Mouse (Mus musculus) lung, postnatal 0 days (tissue): Measurements from ENCODE around the gene Clba1. TPM values are rescaled to one million over a fixed set of nuclear protein-coding genes. Genes with fewer than 3 reads are reported as not detected.

Source experiments
- ATAC-seq: fragments of 200-750 bp; cut with Nextera tagmentation; 2 replicates; pipeline ENCODE4 v1.8.0; 2017; ENCODE audit warnings: moderate library complexity
- DNase-seq: peaks from one replicate; pipeline ENCODE4 v3.0.0-alpha.2; 2016; ENCODE audit warnings: low spot score
- H3K27ac ChIP-seq: fragments of 300-500 bp; sonication (generic); 2 replicates; pipeline ENCODE4 v1.5.1; 2014; ENCODE audit warnings: antibody characterized with exemption, mild to moderate bottlenecking, low read length, mixed read lengths
- H3K27me3 ChIP-seq: fragments of 300-500 bp; sonication (generic); replicated peaks from 2 replicates; pipeline ENCODE4 v1.6.1; 2014; ENCODE audit warnings: low read length, mixed read lengths; ENCODE audit not compliant: insufficient read depth
- H3K36me3 ChIP-seq: fragments of 300-500 bp; sonication (generic); 2 replicates; pipeline ENCODE4 v1.6.1; 2014; ENCODE audit warnings: low read length, mixed read lengths; ENCODE audit not compliant: insufficient read depth
- H3K4me1 ChIP-seq: fragments of 300-500 bp; sonication (generic); 2 replicates; pipeline ENCODE4 v1.6.1; 2014; ENCODE audit warnings: antibody characterized with exemption, low read depth, low read length, mixed read lengths; ENCODE audit not compliant: insufficient read depth
- H3K4me2 ChIP-seq: fragments of 300-500 bp; sonication (generic); replicated peaks from 2 replicates; pipeline ENCODE4 v1.6.1; 2014; ENCODE audit warnings: low read depth, mild to moderate bottlenecking, low read length, moderate library complexity, mixed read lengths
- H3K4me3 ChIP-seq: fragments of 300-500 bp; sonication (generic); 2 replicates; pipeline ENCODE4 v1.5.1; 2014; ENCODE audit warnings: low read depth, low read length
- H3K9ac ChIP-seq: fragments of 300-500 bp; sonication (generic); replicated peaks from 2 replicates; pipeline ENCODE4 v1.6.1; 2014; ENCODE audit warnings: low read depth, mild to moderate bottlenecking
- H3K9me3 ChIP-seq: fragments of 300-500 bp; sonication (generic); 2 replicates; pipeline ENCODE4 v1.6.1; 2016; ENCODE audit warnings: low read length, mixed read lengths
- CTCF ChIP-seq: IDR thresholded peaks from 2 replicates; pipeline ENCODE4 v1.5.1; 2016; ENCODE audit warnings: antibody characterized with exemption, mild to moderate bottlenecking
- EP300 ChIP-seq: IDR thresholded peaks from 2 replicates; pipeline ENCODE4 v1.6.1; 2016; ENCODE audit warnings: antibody characterized with exemption, mild to moderate bottlenecking, control low read depth
- WGBS: fragments of 180-500 bp; shearing (Covaris S2); extraction: QIAGEN DNeasy Blood & Tissue Kit; methylation state at CpG from one replicate; pipeline ENCODE4 v1.1.7; 2014; 5-methylcytosine and 5-hydroxymethylcytosine counted together
- polyA plus RNA-seq: library from polyadenylated mRNA; unstranded; fragments of >200 nt; fragmentation: Nextera tagmentation; extraction: Ambion mirVana; gene quantifications from 2 replicates; pipeline ENCODE4 v1.2.1, GENCODE M21; 2015

Gene Clba1
- polyA plus RNA-seq, 1 experiment from 2014 or later, result 17.8 TPM

GRCm38 (mm10) chr12:112825901-112826300, 17.2 kb downstream of the Clba1 start:
- Histone ChIP-seq H3K9me3 (no peaks in the 10 kb centered on the region), H3K27ac (no peak overlapping the region), H3K27me3 (no peaks in the 10 kb centered on the region), H3K4me2 (no peak overlapping the region), H3K4me3 (no peak overlapping the region), H3K36me3 (0 out of 2 replicates have a peak, but pooled peaks cover 3% of the 10 kb centered on the region), H3K9ac (no peak overlapping the region), H3K4me1 (peaks cover 6% of the 10 kb centered on the region; the same call in 1 of the 2 replicates)
- ATAC-seq, result no peak
- TF ChIP-seq EP300, result no peak
- no peak for TF ChIP-seq CTCF
- DNase-seq, result no peak
- WGBS, result 76% methylated on average over 5 of the region's 5 CpGs

- under 1% methylated on average over 18 of the region's 51 CpGs for WGBS
- H3K27me3 ChIP-seq, result no peaks in the 10 kb centered on the region
- H3K9ac ChIP-seq, result peak overlapping the region; percentile 76
- H3K27ac ChIP-seq, result peak overlapping the region; percentile 86
- ATAC-seq (peak; percentile 80), DNase-seq (peak; percentile 87)
- TF ChIP-seq EP300 (no peak), CTCF (no peak)
- H3K4me2 ChIP-seq, result peak overlapping the region; percentile 70
- no peaks in the 10 kb centered on the region for H3K9me3 ChIP-seq
- no peaks in the 10 kb centered on the region for H3K36me3 ChIP-seq
- H3K4me3 ChIP-seq, result peak overlapping the region; percentile 79
- H3K4me1 ChIP-seq, result peaks cover 6% of the 10 kb centered on the region; the same call in 1 of the 2 replicates
Measured at GRCm38 (mm10) chr12:112828501-112829243, 19.9 kb downstream of the Clba1 start.

- TF ChIP-seq EP300 (no peak), CTCF (peak; percentile 36)
- peak within 1 kb of the TSS; percentile 76 for H3K9ac ChIP-seq
- no peaks in the 10 kb centered on the region for H3K27me3 ChIP-seq
- H3K36me3 ChIP-seq, result no peaks in the 10 kb centered on the region
- H3K4me3 ChIP-seq, result peak within 1 kb of the TSS; percentile 79
- peaks cover 6% of the 10 kb centered on the region; the same call in 1 of the 2 replicates for H3K4me1 ChIP-seq
- no peaks in the 10 kb centered on the region for H3K9me3 ChIP-seq
- peak within 1 kb of the TSS; percentile 86 for H3K27ac ChIP-seq
- 4% methylated on average over 57 of the region's 72 CpGs for WGBS
- DNase-seq, result peak; percentile 99
- peak within 1 kb of the TSS; percentile 82 for H3K4me2 ChIP-seq
- ATAC-seq, result peak; percentile 96
Measured at GRCm38 (mm10) chr12:112829244-112829864, 20.6 kb downstream of the Clba1 start, which contains the start of gene Cdca4. TSS of gene Cdca4 (minus strand) at chr12:112829423.

- Histone ChIP-seq H3K27ac (no peak overlapping the region), H3K4me3 (peak overlapping the region; percentile 79), H3K27me3 (no peaks in the 10 kb centered on the region), H3K4me2 (peak overlapping the region; percentile 82), H3K36me3 (no peaks in the 10 kb centered on the region), H3K9me3 (no peaks in the 10 kb centered on the region), H3K9ac (peak overlapping the region; percentile 46), H3K4me1 (peaks cover 6% of the 10 kb centered on the region; the same call in 1 of the 2 replicates)
- ATAC-seq (no peak), DNase-seq (no peak)
- WGBS, result 20% methylated on average over 2 of the region's 2 CpGs
- TF ChIP-seq EP300, result no peak
Measured at GRCm38 (mm10) chr12:112830141-112830540, 21.4 kb downstream of the Clba1 start.

- Histone ChIP-seq H3K4me3 (no peak overlapping the region), H3K9me3 (no peaks in the 10 kb centered on the region), H3K4me2 (peak overlapping the region; percentile 82), H3K27ac (no peak overlapping the region), H3K36me3 (no peaks in the 10 kb centered on the region), H3K4me1 (peaks cover 6% of the 10 kb centered on the region; the same call in 1 of the 2 replicates), H3K27me3 (no peaks in the 10 kb centered on the region), H3K9ac (no peak overlapping the region)
- no peak for TF ChIP-seq CTCF
- ATAC-seq (no peak), DNase-seq (no peak)
- 76% methylated on average over 3 of the region's 3 CpGs for WGBS
Measured at GRCm38 (mm10) chr12:112830570-112830969, 21.8 kb downstream of the Clba1 start.

- TF ChIP-seq EP300 (no peak), CTCF (no peak)
- whole genome bisulfite sequencing, result 92% methylated on average over 5 of the region's 5 CpGs
Measured at GRCm38 (mm10) chr12:112832411-112832810, 23.7 kb downstream of the Clba1 start.

More at GRCm38 (mm10) chr12:112832411-112832810, 23.7 kb downstream of the Clba1 start:
- Histone ChIP-seq H3K9ac (no peak overlapping the region), H3K4me1 (peaks cover 3% of the 10 kb centered on the region; the same call in 1 of the 2 replicates), H3K9me3 (no peaks in the 10 kb centered on the region), H3K36me3 (no peaks in the 10 kb centered on the region), H3K27ac (no peak overlapping the region), H3K4me2 (no peak overlapping the region), H3K4me3 (no peak overlapping the region), H3K27me3 (no peaks in the 10 kb centered on the region)
- DNase-seq (no peak), ATAC-seq (no peak)
